Mouse (Mus musculus) hindbrain, embryonic 14.5 days (tissue): ENCODE measurements around the gene Olfr390. TPM values are rescaled to one million over a fixed set of nuclear protein-coding genes. Genes with fewer than 3 reads are reported as not detected.

Experiments
- ATAC-seq: fragments of 200-750 bp; cut with Nextera tagmentation; 2 replicates; pipeline ENCODE4 v1.8.0; 2017; ENCODE audit warnings: moderate number of reproducible peaks, mild to moderate bottlenecking, moderate TSS enrichment, moderate library complexity; ENCODE audit not compliant: low FRiP score
- DNase-seq: peaks from one replicate; pipeline ENCODE4 v3.0.0-alpha.2; 2015; ENCODE audit warnings: low spot score
- H3K27ac ChIP-seq: fragments of 300-500 bp; sonication (generic); 2 replicates; pipeline ENCODE4 v1.5.1; 2014; ENCODE audit warnings: mild to moderate bottlenecking, moderate library complexity
- H3K27me3 ChIP-seq: fragments of 300-500 bp; sonication (generic); 2 replicates; pipeline ENCODE4 v1.6.1; 2014; ENCODE audit warnings: mild to moderate bottlenecking, low read length, mixed read lengths; ENCODE audit not compliant: control insufficient read depth, insufficient read depth
- H3K36me3 ChIP-seq: fragments of 300-500 bp; sonication (generic); replicated peaks from 2 replicates; pipeline ENCODE4 v1.6.1; 2014; ENCODE audit not compliant: control insufficient read depth, insufficient read depth
- H3K4me1 ChIP-seq: fragments of 300-500 bp; sonication (generic); replicated peaks from 2 replicates; pipeline ENCODE4 v1.6.1; 2014; ENCODE audit warnings: antibody characterized with exemption, low read length, mixed read lengths; ENCODE audit not compliant: control insufficient read depth, insufficient read depth
- H3K4me2 ChIP-seq: fragments of 300-500 bp; sonication (generic); replicated peaks from 2 replicates; pipeline ENCODE4 v1.6.1; 2014; ENCODE audit warnings: mild to moderate bottlenecking, moderate library complexity
- H3K4me3 ChIP-seq: fragments of 300-500 bp; sonication (generic); replicated peaks from 2 replicates; pipeline ENCODE4 v1.5.1; 2014; ENCODE audit warnings: mild to moderate bottlenecking, low read length
- H3K9ac ChIP-seq: fragments of 300-500 bp; sonication (generic); 2 replicates; pipeline ENCODE4 v1.6.1; 2014
- H3K9me3 ChIP-seq: fragments of 300-500 bp; sonication (generic); 2 replicates; pipeline ENCODE4 v1.6.1; 2016; ENCODE audit warnings: low read length; ENCODE audit not compliant: control insufficient read depth
- WGBS: fragments of 180-500 bp; shearing (Covaris S2); extraction: QIAGEN DNeasy Blood & Tissue Kit; methylation state at CpG from one replicate; pipeline ENCODE4 v1.1.7; 2014; 5-methylcytosine and 5-hydroxymethylcytosine counted together
- polyA plus RNA-seq: library from polyadenylated mRNA; unstranded; fragments of >200 nt; fragmentation: Nextera tagmentation; extraction: Ambion mirVana; gene quantifications from 2 replicates; pipeline ENCODE4 v1.2.1, GENCODE M21; 2014

Gene Olfr390
- polyA plus RNA-seq: not detected in 2 replicates

DNA sequence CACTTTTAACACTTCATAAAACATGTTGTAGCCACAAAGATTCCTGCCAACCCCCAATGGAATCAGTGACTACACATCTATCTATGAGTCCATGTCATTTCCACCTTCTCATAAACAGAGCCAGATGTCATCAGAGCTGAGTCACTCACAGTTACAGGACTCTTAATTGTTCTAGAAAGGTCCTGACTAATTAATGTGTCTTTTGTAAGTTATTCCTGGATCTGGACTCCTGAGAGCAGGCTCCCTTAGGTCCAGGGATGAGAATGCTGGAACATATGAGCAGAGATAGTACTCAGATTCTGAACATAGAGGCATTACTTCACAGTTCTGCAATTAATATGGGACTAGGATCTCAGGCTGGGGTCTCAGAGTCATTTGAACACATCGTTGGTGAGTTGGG is at the start of gene Olfr390:
Olfr390 (plus strand) TSS at position 301 of the 400 bp plus-strand sequence.
- DNase-seq (no peak), ATAC-seq (no peak)
- Histone ChIP-seq H3K4me1 (no peaks in the 10 kb centered on the region), H3K4me2 (no peak within 1 kb of the TSS), H3K27ac (no peak within 1 kb of the TSS), H3K9me3 (0 out of 2 replicates have a peak, but pooled peaks cover 8% of the 10 kb centered on the region), H3K9ac (no peak within 1 kb of the TSS), H3K36me3 (no peaks in the 10 kb centered on the region), H3K4me3 (no peak within 1 kb of the TSS), H3K27me3 (no peaks in the 10 kb centered on the region)
- WGBS: 74% methylated on average over 1 of the region's 1 CpGs

DNA sequence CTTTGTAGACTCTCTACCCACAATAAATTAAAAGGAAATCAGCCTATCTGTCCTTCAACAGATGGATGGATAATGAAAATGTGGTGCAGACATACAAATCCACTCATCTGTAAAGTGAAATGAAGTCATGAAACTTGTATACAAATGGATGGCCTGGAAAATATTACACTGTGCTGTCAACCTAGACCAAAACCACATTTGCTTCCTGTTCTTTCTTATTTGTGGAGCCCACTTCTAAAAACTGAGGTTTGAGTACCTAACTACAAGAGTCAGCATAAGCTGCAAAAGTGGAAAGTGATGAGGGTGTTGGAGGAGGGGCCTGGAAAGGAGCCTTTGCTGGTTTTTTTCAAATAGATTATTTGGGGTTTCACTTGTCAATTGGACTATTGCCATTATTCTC is 23.6 kb upstream of the Olfr390 start:
- Histone ChIP-seq H3K4me2 (no peak overlapping the region), H3K36me3 (no peaks in the 10 kb centered on the region), H3K27ac (no peak overlapping the region), H3K4me1 (no peaks in the 10 kb centered on the region), H3K27me3 (no peaks in the 10 kb centered on the region), H3K4me3 (no peak overlapping the region), H3K9ac (no peak overlapping the region), H3K9me3 (peaks cover 29% of the 10 kb centered on the region; the same call in 1 of the 2 replicates)
- no peak for ATAC-seq
- no peak for DNase-seq

DNA sequence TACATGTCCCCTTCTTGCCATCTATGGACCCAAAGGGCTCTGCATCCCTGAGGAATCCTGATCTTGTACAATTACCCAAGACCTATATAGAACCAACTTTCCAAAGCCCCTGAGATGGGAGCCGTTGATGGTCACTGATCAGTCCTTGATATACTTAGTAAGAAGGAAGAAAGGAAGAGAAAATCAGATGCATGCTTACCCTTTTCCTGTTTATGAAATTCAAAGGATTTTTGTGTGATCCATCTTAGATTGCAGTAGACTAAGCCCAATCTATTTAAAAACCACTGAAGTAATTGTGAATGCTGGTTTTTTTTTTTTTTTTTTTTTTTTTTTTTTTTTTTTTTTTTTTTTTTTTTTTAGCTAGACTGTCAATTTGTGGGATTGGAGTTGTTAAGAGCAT is 2.2 kb upstream of the Olfr390 start, which contains the start of gene Olfr389:
Olfr389 (minus strand) TSS at position 101 of the 400 bp plus-strand sequence.
- no peak within 1 kb of the TSS for H3K4me3 ChIP-seq
- ATAC-seq (no peak), DNase-seq (no peak)
- no peak within 1 kb of the TSS for H3K27ac ChIP-seq
- peaks cover 14% of the 10 kb centered on the region; the same call in 1 of the 2 replicates for H3K9me3 ChIP-seq
- no peak within 1 kb of the TSS for H3K4me2 ChIP-seq
- 91% methylated on average over 1 of the region's 1 CpGs for WGBS
- no peaks in the 10 kb centered on the region for H3K27me3 ChIP-seq
- no peaks in the 10 kb centered on the region for H3K4me1 ChIP-seq
- no peak within 1 kb of the TSS for H3K9ac ChIP-seq
- no peaks in the 10 kb centered on the region for H3K36me3 ChIP-seq

GRCm38 (mm10) chr11:73802952-73803351 is 20.2 kb downstream of the Olfr390 start, which contains the start of gene Olfr391-ps:
Gene Olfr391-ps, minus strand, starts transcription at chr11:73803052.
- Histone ChIP-seq H3K9ac (no peak within 1 kb of the TSS), H3K4me1 (no peaks in the 10 kb centered on the region), H3K4me3 (no peak within 1 kb of the TSS), H3K27me3 (no peaks in the 10 kb centered on the region), H3K36me3 (no peaks in the 10 kb centered on the region), H3K27ac (no peak within 1 kb of the TSS), H3K9me3 (peaks cover 18% of the 10 kb centered on the region; the same call in 1 of the 2 replicates), H3K4me2 (no peak within 1 kb of the TSS)
- no peak for ATAC-seq
- 44% methylated on average over 1 of the region's 1 CpGs for WGBS
- DNase-seq: no peak

DNA sequence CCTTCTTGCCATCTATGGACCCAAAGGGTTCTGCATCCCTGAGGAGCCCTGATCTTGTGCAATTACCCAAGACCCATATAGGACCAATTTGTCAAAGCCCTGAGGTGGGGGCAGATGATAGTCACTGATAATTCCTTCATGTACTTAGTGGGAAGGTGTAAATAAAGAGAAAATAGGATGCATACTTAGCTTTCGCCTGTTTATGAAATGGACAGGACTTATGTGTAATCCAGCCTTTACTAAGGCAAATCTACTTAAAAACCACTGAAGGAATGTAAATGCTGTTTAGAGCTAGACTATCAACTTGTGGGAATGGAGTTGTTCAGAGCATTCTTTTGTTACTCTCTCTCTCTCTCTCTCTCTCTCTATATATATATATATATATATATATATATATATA is 34.2 kb downstream of the Olfr390 start, which contains the start of gene Olfr392:
Olfr392 (minus strand) TSS at position 101 of the 400 bp plus-strand sequence.
- Histone ChIP-seq H3K36me3 (no peaks in the 10 kb centered on the region), H3K4me2 (no peak within 1 kb of the TSS), H3K9ac (no peak within 1 kb of the TSS), H3K9me3 (peaks cover 10% of the 10 kb centered on the region), H3K4me3 (no peak within 1 kb of the TSS), H3K27me3 (no peaks in the 10 kb centered on the region), H3K27ac (no peak within 1 kb of the TSS), H3K4me1 (no peaks in the 10 kb centered on the region)
- DNase-seq: no peak
- ATAC-seq: no peak
- WGBS: 96% methylated on average over 1 of the region's 1 CpGs

Other genes with a start within 250 kb of the Olfr390 start
- not detected in 2 replicates for gene Olfr385, start 190.0 kb upstream of the Olfr390 start, polyA plus RNA-seq
- gene Olfr384, start 184.4 kb upstream of the Olfr390 start, polyA plus RNA-seq: not detected in 2 replicates
- gene Zfp735, start 94.2 kb upstream of the Olfr390 start, polyA plus RNA-seq: not detected in 2 replicates
- gene Olfr389, start 2.3 kb upstream of the Olfr390 start, polyA plus RNA-seq: not detected in 2 replicates
- gene Olfr391-ps, start 20.1 kb downstream of the Olfr390 start, polyA plus RNA-seq: not detected in 2 replicates
- not detected in 2 replicates for gene Olfr392, start 34.1 kb downstream of the Olfr390 start, polyA plus RNA-seq
- not detected in 2 replicates for gene Olfr393, start 68.5 kb downstream of the Olfr390 start, polyA plus RNA-seq
- not detected in 2 replicates for gene Olfr394, start 107.8 kb downstream of the Olfr390 start, polyA plus RNA-seq
- not detected in 2 replicates for gene Olfr395, start 126.3 kb downstream of the Olfr390 start, polyA plus RNA-seq
- not detected in 2 replicates for gene Olfr23, start 153.7 kb downstream of the Olfr390 start, polyA plus RNA-seq
- gene Olfr397, start 177.9 kb downstream of the Olfr390 start, polyA plus RNA-seq: not detected in 2 replicates
- gene Olfr398, start 207.4 kb downstream of the Olfr390 start, polyA plus RNA-seq: not detected in 2 replicates